Mouse (Mus musculus) spleen, adult 2 months (tissue): Measurements from ENCODE around the gene Dbndd2. TPM values are rescaled to one million over a fixed set of nuclear protein-coding genes. Genes with fewer than 3 reads are reported as not detected.
A peak's percentile ranks its signal among the peaks of the same experiment; 100 is the strongest.

Experiments used
- DNase-seq, 2 experiments: peaks; one replicate each; pipeline versions ENCODE4 v3.0.0 to v3.0.0-alpha.2; 2012 to 2021; ENCODE audit warnings: low spot score in 2 of 2, low read depth in 1 of 2
- H3K27ac ChIP-seq: fragments of 200-500 bp; 2 replicates; pipeline ENCODE4 v1.5.1; 2012; ENCODE audit warnings: low read length, inconsistent platforms; ENCODE audit not compliant: insufficient read depth
- H3K27me3 ChIP-seq: fragments of 200-500 bp; 2 replicates; pipeline ENCODE4 v1.6.1; 2012; ENCODE audit warnings: mild to moderate bottlenecking, moderate library complexity, low read length, inconsistent platforms; ENCODE audit not compliant: control insufficient read depth, insufficient read depth
- H3K36me3 ChIP-seq: fragments of 200-500 bp; 2 replicates; pipeline ENCODE4 v1.6.1; 2012; ENCODE audit warnings: mild to moderate bottlenecking, low read length, inconsistent platforms; ENCODE audit not compliant: control insufficient read depth, insufficient read depth
- H3K4me1 ChIP-seq: fragments of 200-500 bp; 2 replicates; pipeline ENCODE4 v1.6.1; 2011; ENCODE audit warnings: inconsistent platforms; ENCODE audit not compliant: control insufficient read depth, insufficient read depth, insufficient read length
- H3K4me3 ChIP-seq: fragments of 200-500 bp; 2 replicates; pipeline ENCODE4 v1.5.1; 2011; ENCODE audit warnings: mild to moderate bottlenecking, inconsistent platforms; ENCODE audit not compliant: insufficient read depth, insufficient read length; ENCODE audit errors: extremely low read depth
- CTCF ChIP-seq: fragments of 200-500 bp; IDR thresholded peaks from 2 replicates; pipeline ENCODE4 v1.5.1; 2011; ENCODE audit warnings: mild to moderate bottlenecking, inconsistent platforms; ENCODE audit not compliant: insufficient read depth, insufficient read length, insufficient replicate concordance; ENCODE audit errors: extremely low read depth
- POLR2A ChIP-seq: fragments of 200-500 bp; IDR thresholded peaks from 2 replicates; pipeline ENCODE4 v1.6.1; 2011; ENCODE audit warnings: low read depth, low read length, inconsistent platforms
- WGBS: fragments of 180-500 bp; shearing (Covaris S2); methylation state at CpG from one replicate; pipeline ENCODE4 v1.1.7; 2018; 5-methylcytosine and 5-hydroxymethylcytosine counted together
- polyA plus RNA-seq: library from polyadenylated mRNA; depleted of rRNA; stranded (reverse); fragments of >200 nt; gene quantifications from 2 replicates; pipeline ENCODE4 v1.2.3, GENCODE M21; 2012

Gene Dbndd2
- polyA plus RNA-seq, 1 experiment = 15.6 TPM

DNA sequence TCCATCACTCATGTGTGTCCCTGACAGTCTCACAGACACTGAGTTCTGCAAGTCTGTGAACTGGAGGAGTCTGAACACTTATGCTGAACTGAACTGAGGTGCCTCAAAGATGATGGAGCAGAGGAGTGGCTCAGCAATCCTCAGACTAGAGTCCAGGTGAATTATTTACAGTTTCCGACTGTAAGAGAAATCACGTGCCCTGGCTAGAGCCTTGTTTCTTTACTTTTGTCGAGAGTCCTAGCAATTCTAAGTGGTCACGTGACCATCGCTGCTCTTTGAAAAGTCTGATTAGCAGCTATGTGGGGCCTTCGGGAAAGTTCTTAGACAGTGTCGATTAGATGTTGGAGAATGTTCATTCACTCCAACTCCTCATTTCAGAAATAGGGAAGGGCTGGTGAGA, 28.0 kb upstream of the Dbndd2 start:
- DNase-seq = no peak
- H3K36me3 ChIP-seq = no peaks in the 10 kb centered on the region; the same call in 1 of the 2 replicates
- peaks cover 15% of the 10 kb centered on the region; the same call in 1 of the 2 replicates for H3K4me1 ChIP-seq
- H3K4me3 ChIP-seq = no peak overlapping the region
- 49% methylated on average over 7 of the region's 7 CpGs for WGBS
- TF ChIP-seq CTCF (no peak), POLR2A (no peak)
- H3K27ac ChIP-seq = no peak overlapping the region
- no peaks in the 10 kb centered on the region for H3K27me3 ChIP-seq

DNA sequence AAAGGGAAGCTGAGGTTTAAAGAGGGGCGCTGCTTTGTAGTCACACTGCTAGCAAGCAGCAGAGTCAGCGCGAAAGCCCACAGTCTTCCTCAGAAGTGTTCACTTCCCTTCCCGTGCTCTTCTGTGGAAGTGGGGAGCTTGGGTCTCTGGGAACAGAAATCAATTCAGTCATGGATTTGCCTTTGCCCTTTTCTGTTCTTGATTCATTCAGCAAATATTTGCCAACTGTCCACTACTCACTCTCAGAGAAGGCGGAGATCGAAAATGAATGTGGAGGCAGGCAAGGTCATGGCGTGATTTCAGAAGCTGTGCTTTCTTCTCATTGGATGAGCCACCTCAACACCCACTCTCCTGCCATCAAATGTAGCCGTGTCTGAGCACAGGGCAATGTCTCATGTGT, 27.4 kb upstream of the Dbndd2 start:
- Histone ChIP-seq H3K4me1 (peaks cover 15% of the 10 kb centered on the region; the same call in 1 of the 2 replicates), H3K27me3 (no peaks in the 10 kb centered on the region), H3K4me3 (no peak overlapping the region), H3K36me3 (peaks cover 4% of the 10 kb centered on the region), H3K27ac (peak overlapping the region; percentile 30)
- WGBS = 21% methylated on average over 8 of the region's 8 CpGs
- DNase-seq = no peak
- TF ChIP-seq POLR2A = no peak
- TF ChIP-seq CTCF = no peak

DNA sequence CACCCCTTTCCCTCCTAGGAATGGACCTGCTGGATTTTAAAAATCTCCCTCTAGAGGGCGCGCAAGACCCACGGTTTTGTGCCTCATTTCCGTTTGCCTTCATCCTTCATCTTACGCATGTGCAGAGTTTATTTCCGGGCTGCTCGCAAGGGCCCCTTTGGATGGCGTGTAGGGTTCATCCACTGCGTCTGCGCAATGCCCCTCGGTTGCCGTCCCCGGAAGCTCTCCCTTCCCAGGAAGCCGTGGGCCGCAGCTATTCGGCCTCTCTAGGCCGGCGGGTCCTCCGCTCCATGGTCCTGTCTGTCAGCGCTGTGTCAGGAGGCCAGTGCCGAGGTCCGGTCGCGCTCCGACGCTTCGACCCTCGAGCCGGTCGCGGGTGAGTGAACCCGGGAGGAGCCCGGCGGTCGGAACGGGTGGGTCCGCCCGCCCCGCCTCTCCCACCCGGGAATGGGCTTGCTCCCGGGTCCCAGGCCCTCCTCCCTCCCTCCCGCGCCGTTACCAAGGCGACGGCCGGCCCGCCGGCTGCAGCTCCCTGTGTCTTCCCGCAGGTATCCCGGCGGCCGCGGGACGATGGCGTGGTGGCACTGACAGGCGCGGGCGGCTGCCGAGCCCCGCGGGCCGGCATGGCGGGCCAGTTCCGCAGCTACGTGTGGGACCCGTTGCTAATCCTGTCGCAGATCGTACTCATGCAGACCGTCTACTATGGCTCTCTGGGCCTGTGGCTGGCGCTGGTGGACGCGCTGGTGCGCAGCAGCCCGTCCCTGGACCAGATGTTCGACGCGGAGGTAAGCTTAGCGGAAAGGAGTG, 25.0 kb upstream of the Dbndd2 start, which contains the start of gene Gm20458:
TSS of gene Gm20458 (plus strand) at position 223 of the 807 bp plus-strand sequence.
- DNase-seq = peak; percentile 94
- peak; percentile 57; the same call in 1 of the 2 replicates for TF ChIP-seq CTCF
- peak; percentile 39; the same call in 1 of the 2 replicates for TF ChIP-seq POLR2A
- Histone ChIP-seq H3K36me3 (peaks cover 21% of the 10 kb centered on the region), H3K4me1 (peaks cover 15% of the 10 kb centered on the region; the same call in 1 of the 2 replicates), H3K4me3 (peak within 1 kb of the TSS; percentile 73), H3K27ac (peak within 1 kb of the TSS; percentile 62), H3K27me3 (no peaks in the 10 kb centered on the region)
- under 1% methylated on average over 73 of the region's 79 CpGs for WGBS

DNA sequence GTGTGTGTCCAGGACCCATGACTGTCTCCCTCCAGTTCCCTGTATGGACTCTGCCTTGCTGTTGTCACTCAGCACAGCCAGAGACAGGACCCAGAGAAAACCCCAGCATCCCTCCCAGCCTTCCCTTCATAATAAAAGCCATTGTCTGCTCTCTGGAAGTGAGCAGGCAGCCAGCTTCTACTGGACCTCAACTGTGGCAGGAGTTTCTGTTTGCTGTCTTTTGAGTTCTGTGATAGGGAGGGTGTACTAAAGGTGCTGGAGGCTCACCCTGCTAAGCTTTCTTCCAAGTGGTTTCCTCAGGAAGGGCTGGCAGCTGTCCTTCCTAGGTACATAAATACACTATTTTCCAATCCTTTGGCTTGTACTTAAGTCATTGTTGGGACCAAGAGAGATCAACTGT, 20.7 kb upstream of the Dbndd2 start:
- TF ChIP-seq CTCF = no peak
- no peak for TF ChIP-seq POLR2A
- Histone ChIP-seq H3K4me3 (no peak overlapping the region), H3K27ac (no peak overlapping the region), H3K4me1 (peaks cover 5% of the 10 kb centered on the region; the same call in 1 of the 2 replicates), H3K27me3 (no peaks in the 10 kb centered on the region), H3K36me3 (peaks cover 21% of the 10 kb centered on the region)
- no peak for DNase-seq

DNA sequence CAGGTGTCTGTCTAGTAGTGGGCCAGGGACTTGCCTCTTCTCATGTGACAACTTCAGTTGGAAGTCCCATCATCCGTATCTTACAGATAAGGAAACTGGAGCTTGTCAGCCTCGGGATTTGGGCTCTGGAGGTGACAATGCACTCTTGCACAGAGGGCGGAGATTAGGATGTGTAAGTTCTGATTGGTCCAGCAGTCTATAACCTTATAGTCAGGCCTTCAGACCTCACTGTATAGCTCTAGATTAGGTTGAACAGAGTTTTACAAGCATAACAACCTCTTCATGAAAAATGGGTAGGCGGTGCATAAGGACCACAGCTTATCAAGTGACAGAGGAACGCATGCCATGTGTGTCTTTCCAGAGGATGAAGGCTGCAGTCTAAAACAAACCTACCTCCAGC, 19.1 kb upstream of the Dbndd2 start:
- WGBS = 83% methylated on average over 5 of the region's 5 CpGs
- Histone ChIP-seq H3K27ac (no peak overlapping the region), H3K4me1 (peaks cover 2% of the 10 kb centered on the region; the same call in 1 of the 2 replicates), H3K27me3 (no peaks in the 10 kb centered on the region), H3K4me3 (no peak overlapping the region), H3K36me3 (peaks cover 21% of the 10 kb centered on the region)
- DNase-seq = no peak
- no peak for TF ChIP-seq POLR2A
- TF ChIP-seq CTCF = no peak

DNA sequence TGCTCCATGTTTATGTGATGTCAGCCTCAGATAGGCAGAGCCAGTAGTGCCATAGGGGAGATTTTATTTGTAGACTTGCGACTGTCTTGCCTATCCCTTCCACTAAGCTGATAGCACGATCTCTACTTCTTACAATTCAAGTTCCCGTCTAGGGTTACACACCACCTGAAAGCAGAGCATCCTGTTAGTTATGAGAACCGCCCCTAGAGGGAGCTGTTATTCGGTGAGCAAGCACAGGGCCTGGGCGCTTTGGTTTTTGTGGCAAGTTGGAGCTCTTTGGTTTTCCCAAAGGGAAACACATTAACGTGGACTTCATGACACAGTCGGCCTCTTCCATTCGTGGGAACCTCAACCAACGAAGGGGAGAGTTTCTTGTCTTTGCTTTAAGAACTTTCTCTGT, 15.7 kb upstream of the Dbndd2 start:
- Histone ChIP-seq H3K27ac (no peak overlapping the region), H3K36me3 (peaks cover 9% of the 10 kb centered on the region), H3K4me1 (no peaks in the 10 kb centered on the region), H3K27me3 (no peaks in the 10 kb centered on the region), H3K4me3 (no peak overlapping the region)
- TF ChIP-seq POLR2A = no peak
- TF ChIP-seq CTCF = peak; percentile 47; the same call in 1 of the 2 replicates
- peak; percentile 37 to 41 for DNase-seq
- WGBS = 43% methylated on average over 10 of the region's 10 CpGs

DNA sequence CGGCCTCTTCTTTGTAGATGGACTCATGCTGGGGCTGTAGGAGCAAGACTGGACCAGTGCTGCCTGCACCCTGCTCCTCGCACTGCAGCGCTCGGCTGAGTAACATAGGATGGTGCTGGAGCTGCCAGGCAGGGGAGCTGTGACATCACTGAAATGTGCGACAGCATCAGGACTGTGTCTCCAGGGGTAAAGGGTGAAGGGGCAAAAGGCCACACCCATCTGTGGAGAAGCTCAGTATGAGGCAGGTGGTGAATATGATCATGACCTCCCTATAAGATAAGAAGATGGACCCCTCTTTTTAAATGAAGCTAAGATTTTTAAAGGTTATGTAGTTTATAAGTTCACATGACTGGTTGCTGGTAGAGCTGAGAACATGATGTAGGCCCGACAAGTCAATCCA, 12.3 kb upstream of the Dbndd2 start, which contains the start of gene Trp53tg5:
TSS of gene Trp53tg5 (minus strand) at position 101 of the 400 bp plus-strand sequence.
- H3K36me3 ChIP-seq = peaks cover 6% of the 10 kb centered on the region
- no peak within 1 kb of the TSS for H3K4me3 ChIP-seq
- no peaks in the 10 kb centered on the region for H3K4me1 ChIP-seq
- 93% methylated on average over 6 of the region's 6 CpGs for WGBS
- no peak within 1 kb of the TSS for H3K27ac ChIP-seq
- TF ChIP-seq CTCF (no peak), POLR2A (no peak)
- H3K27me3 ChIP-seq = no peaks in the 10 kb centered on the region
- no peak for DNase-seq
